Mouse (Mus musculus): ENCODE results near the gene Chaf1b. TPM values are rescaled to one million over a fixed set of nuclear protein-coding genes. Genes with fewer than 3 reads are reported as not detected.

Chaf1b gene
- polyA plus RNA-seq (2021; fragmentation: Nextera tagmentation): 0.65 and 0.97 TPM in 2 replicates
- long read RNA-seq, experiment 1, partial matches to known transcripts: 0 of 2 reads
- long read RNA-seq, experiment 1, other reads (novel, unspliced or antisense): 0 of 2 reads
- long read RNA-seq, experiment 2, partial matches to known transcripts: 1 of 2 reads
- long read RNA-seq, experiment 2, other reads (novel, unspliced or antisense): 0 of 2 reads

DNA sequence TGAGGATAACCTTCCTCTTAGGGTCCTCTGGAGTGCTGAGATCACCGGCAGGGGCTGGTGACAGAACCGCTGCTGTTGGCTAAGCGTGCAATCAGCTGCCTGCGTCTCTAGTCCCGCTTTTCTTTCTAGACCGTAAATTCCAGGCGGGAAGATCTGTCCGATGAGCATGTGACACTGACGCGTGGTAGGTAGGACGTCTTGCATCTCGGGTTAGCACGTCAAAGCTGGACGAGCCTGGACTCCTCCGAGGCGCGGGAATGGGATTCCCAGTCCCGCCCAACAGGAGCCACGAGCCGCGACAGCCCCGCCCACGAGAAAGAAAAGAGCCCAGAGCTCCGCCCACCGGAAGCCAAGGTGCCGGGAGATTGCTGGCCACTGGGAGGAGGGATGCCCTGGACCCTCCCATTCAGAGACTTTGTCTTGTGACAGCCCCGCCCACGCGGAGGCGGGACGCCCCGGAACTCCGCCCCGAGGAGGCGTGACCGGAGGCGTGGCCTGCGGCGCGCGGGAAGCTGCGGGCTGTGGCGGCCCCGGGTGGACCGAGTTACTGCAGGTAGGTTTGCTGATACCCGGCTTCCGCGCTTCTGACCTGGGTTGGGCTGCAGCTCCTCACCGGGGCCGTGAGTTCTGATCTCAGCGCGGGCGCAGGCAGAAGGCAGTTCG is at the start of gene Chaf1b:
Gene Chaf1b, plus strand, starts transcription at position 479 of the 663 bp plus-strand sequence.

Other genes starting within 250 kb of the Chaf1b start
- 17.9 and 23.6 TPM in 2 replicates for gene Cbr3, start 200.7 kb upstream of the Chaf1b start, polyA plus RNA-seq (2021; fragmentation: Nextera tagmentation)
- gene Dop1b, start 172.0 kb upstream of the Chaf1b start, polyA plus RNA-seq (2021; fragmentation: Nextera tagmentation): 25.3 and 26.1 TPM in 2 replicates
- 6.6 and 19.1 TPM in 2 replicates for gene Morc3, start 51.8 kb upstream of the Chaf1b start, polyA plus RNA-seq (2021; fragmentation: Nextera tagmentation)
- gene Cldn14, start 124.9 kb downstream of the Chaf1b start, polyA plus RNA-seq (2021; fragmentation: Nextera tagmentation): 0.63 and 0.72 TPM in 2 replicates
- gene Sim2, start 201.0 kb downstream of the Chaf1b start, polyA plus RNA-seq (2021; fragmentation: Nextera tagmentation): not detected in 2 replicates

Data from left cerebral cortex, adult 6 months (tissue).